Mouse (Mus musculus) gonadal fat pad, adult 2 months (tissue): ENCODE data around the gene Calml4. TPM values are rescaled to one million over a fixed set of nuclear protein-coding genes. Genes with fewer than 3 reads are reported as not detected.

ENCODE experiments used
- DNase-seq: peaks from one replicate; pipeline ENCODE4 v3.0.0-alpha.2; 2012; ENCODE audit warnings: low read depth
- polyA plus RNA-seq: library from polyadenylated mRNA; depleted of rRNA; stranded (reverse); fragments of >200 nt; gene quantifications from 2 replicates; pipeline ENCODE4 v1.2.3, GENCODE M21; 2012; rRNA removed

Gene Calml4
- polyA plus RNA-seq, 1 experiment = 8.9 TPM

- DNase-seq = no peak
These were observed 43.9 kb downstream of the Calml4 start for GRCm38 (mm10) chr9:62901736-62902135.

GRCm38 (mm10) chr9:62903841-62904240 is 46.0 kb downstream of the Calml4 start:
- no peak for DNase-seq

- DNase-seq = no peak
These were observed 47.2 kb downstream of the Calml4 start for GRCm38 (mm10) chr9:62905039-62905438.

- DNase-seq = no peak
These were observed 55.6 kb downstream of the Calml4 start for GRCm38 (mm10) chr9:62913390-62914069.

GRCm38 (mm10) chr9:62917059-62917458 is 59.2 kb downstream of the Calml4 start:
- DNase-seq = no peak

- DNase-seq = no peak
These were observed 63.0 kb downstream of the Calml4 start for GRCm38 (mm10) chr9:62920877-62921276.

- no peak for DNase-seq
These were observed 67.2 kb downstream of the Calml4 start for GRCm38 (mm10) chr9:62924886-62925610.

Other genes starting within 250 kb of the Calml4 start
- gene Itga11, start 180.3 kb upstream of the Calml4 start, polyA plus RNA-seq = 1.9 and 2.3 TPM in 2 replicates
- gene Fem1b, start 46.1 kb upstream of the Calml4 start, polyA plus RNA-seq = 9.1 and 10.0 TPM in 2 replicates
- 45.3 and 51.7 TPM in 2 replicates for gene Cln6, start 19.3 kb upstream of the Calml4 start, polyA plus RNA-seq
- gene Pias1, start 129.8 kb downstream of the Calml4 start, polyA plus RNA-seq = 35.6 and 41.5 TPM in 2 replicates